Mouse (Mus musculus): Measurements from ENCODE around the gene Gm7792. TPM values are rescaled to one million over a fixed set of nuclear protein-coding genes. Genes with fewer than 3 reads are reported as not detected.
"Not testable (repeated sequence)": the region's sequence is repeated elsewhere in the genome, so short reads cannot be mapped to it uniquely, and the experiment has no call there.

Gm7792 gene
- not detected in 2 replicates for polyA plus RNA-seq (2014; fragmentation: Nextera tagmentation; extraction: Ambion mirVana)

GRCm38 (mm10) chr5:93843476-93843875 lies at the start of gene Gm7792:
Gm7792 (plus strand) TSS chr5:93843776.
- not testable (repeated sequence) for H3K27me3 ChIP-seq (ENCODE audit: control insufficient read depth, insufficient read depth, low read length)

More at GRCm38 (mm10) chr5:93843476-93843875, at the start of gene Gm7792:
- not testable (repeated sequence) for H3K27ac ChIP-seq (ENCODE audit: low read depth, low read length); H3K9ac ChIP-seq (ENCODE audit: low read length); ATAC-seq (ENCODE audit: insufficient read depth, low FRiP score, low TSS enrichment); H3K4me3 ChIP-seq (ENCODE audit: low read depth, low read length); H3K36me3 ChIP-seq (ENCODE audit: control insufficient read depth, insufficient read depth, low read length); H3K9me3 ChIP-seq (ENCODE audit: control insufficient read depth, low read length); H3K4me2 ChIP-seq (ENCODE audit: low read depth); H3K4me1 ChIP-seq (ENCODE audit: control insufficient read depth, insufficient read depth, low read length); DNase-seq (ENCODE audit: low spot score)
- whole genome bisulfite sequencing: 86% methylated on average over 1 of the region's 2 CpGs

Other genes with a start within 250 kb of the Gm7792 start
- not detected in 2 replicates for gene C87414, start 172.2 kb upstream of the Gm7792 start, polyA plus RNA-seq (2014; fragmentation: Nextera tagmentation; extraction: Ambion mirVana)
- gene Gm16429, start 85.3 kb downstream of the Gm7792 start, polyA plus RNA-seq (2014; fragmentation: Nextera tagmentation; extraction: Ambion mirVana): not detected in 2 replicates
- gene BC061212, start 226.8 kb downstream of the Gm7792 start, polyA plus RNA-seq (2014; fragmentation: Nextera tagmentation; extraction: Ambion mirVana): not detected in 2 replicates
- not detected in 2 replicates for gene Gm6351, start 232.6 kb downstream of the Gm7792 start, polyA plus RNA-seq (2014; fragmentation: Nextera tagmentation; extraction: Ambion mirVana)